Comparison of ENCODE assay signal across 8 mouse cellular contexts in the genomic region with DNA sequence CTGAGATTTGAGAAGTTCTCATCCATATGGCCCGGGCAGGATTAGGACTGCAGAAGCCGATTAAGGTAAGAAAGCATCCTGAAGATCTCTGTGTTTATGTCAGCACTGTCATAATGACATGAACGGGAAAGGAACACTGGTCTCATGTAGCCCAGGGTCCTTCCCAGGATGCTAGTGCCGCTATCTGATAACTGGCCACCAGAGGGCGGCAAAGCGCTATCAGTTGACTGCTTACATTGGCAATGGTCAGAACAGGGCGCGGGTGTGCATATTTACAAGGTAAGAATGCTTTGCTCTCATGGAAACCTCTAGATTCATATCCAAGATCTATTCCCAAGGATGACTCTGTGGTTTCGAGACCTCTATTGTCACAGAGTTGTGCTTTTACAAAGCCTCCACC. TPM values are rescaled to one million over a fixed set of nuclear protein-coding genes. Genes with fewer than 3 reads are reported as not detected.
DNase-seq lines count a peak whose midpoint lies in the region; ATAC-seq and TF ChIP-seq lines count a peak whose summit lies in the region.

No protein-coding gene starts in this region.

- no peaks in the 10 kb centered on the region for H3K27me3 ChIP-seq in embryonic facial prominence, embryonic 14.5 days (replicated peaks; ENCODE audit: control insufficient read depth, insufficient read depth, low read length)
- no peaks in the 10 kb centered on the region for H3K27me3 ChIP-seq in heart, embryonic 10.5 days (ENCODE audit: insufficient read depth, poor library complexity, severe bottlenecking)
- no peaks in the 10 kb centered on the region for H3K27me3 ChIP-seq in liver, embryonic 14.5 days (ENCODE audit: control insufficient read depth, insufficient read depth, low read length)
- H3K27me3 ChIP-seq in neural tube, embryonic 14.5 days (ENCODE audit: control insufficient read depth, insufficient read depth, low read length): no peaks in the 10 kb centered on the region

- no peaks in the 10 kb centered on the region for H3K4me1 ChIP-seq in embryonic facial prominence, embryonic 14.5 days (ENCODE audit: control insufficient read depth, insufficient read depth, low read length)
- H3K4me1 ChIP-seq in heart, embryonic 10.5 days: peaks cover 8% of the 10 kb centered on the region; the same call in 1 of the 2 replicates
- no peaks in the 10 kb centered on the region for H3K4me1 ChIP-seq in liver, embryonic 14.5 days (replicated peaks; ENCODE audit: control insufficient read depth in 2 of 2, insufficient read depth in 2 of 2, low read length in 1 of 2)
- H3K4me1 ChIP-seq in neural tube, embryonic 14.5 days (ENCODE audit: control insufficient read depth, insufficient read depth, low read length): no peaks in the 10 kb centered on the region

- peak; percentile 53; the same call in 1 of the 2 replicates for ATAC-seq in embryonic facial prominence, embryonic 14.5 days (ENCODE audit: low read depth)
- no peak for ATAC-seq in liver, embryonic 14.5 days (ENCODE audit: insufficient read depth)
- peak; percentile 88 for ATAC-seq in neural tube, embryonic 14.5 days (ENCODE audit: low read depth)

- no peak overlapping the region for H3K4me2 ChIP-seq in embryonic facial prominence, embryonic 14.5 days (ENCODE audit: low read depth, low read length)
- H3K4me2 ChIP-seq in liver, embryonic 14.5 days (ENCODE audit: low read depth): no peak overlapping the region
- H3K4me2 ChIP-seq in neural tube, embryonic 14.5 days (ENCODE audit: low read depth, low read length): no peak overlapping the region

- DNase-seq in A20 (ENCODE audit: low read depth, low spot score): peak; percentile 26
- peak; percentile 85 for DNase-seq in adrenal gland, postnatal 36 days
- DNase-seq in embryonic facial prominence, embryonic 14.5 days (ENCODE audit: low spot score): peak; percentile 87
- peak; percentile 87 for DNase-seq in heart, embryonic 10.5 days (ENCODE audit: low spot score)
- peak; percentile 83 for DNase-seq in kidney, postnatal 14 days
- peak in 2 of 3 experiments; percentile 2 to 9 for DNase-seq in liver, embryonic 14.5 days (ENCODE audit: low read depth in 3 of 3, low spot score in 3 of 3)
- DNase-seq in thymus, adult 18-20 months: peak; percentile 9 to 23

- peak; percentile 92 for TF ChIP-seq CTCF in liver, embryonic 14.5 days (IDR thresholded peaks at IDR 0.05; ENCODE audit: low read depth)

- no peak overlapping the region for H3K9ac ChIP-seq in embryonic facial prominence, embryonic 14.5 days (ENCODE audit: low read depth, low read length)
- H3K9ac ChIP-seq in liver, embryonic 14.5 days (replicated peaks): no peak overlapping the region
- H3K9ac ChIP-seq in neural tube, embryonic 14.5 days (replicated peaks; ENCODE audit: low read depth, low read length): no peak overlapping the region

- no peak for TF ChIP-seq EP300 in liver, embryonic 14.5 days (IDR thresholded peaks at IDR 0.05; ENCODE audit: low read depth)

- no peaks in the 10 kb centered on the region for H3K9me3 ChIP-seq in embryonic facial prominence, embryonic 14.5 days (ENCODE audit: control insufficient read depth, low read length)
- no peaks in the 10 kb centered on the region for H3K9me3 ChIP-seq in heart, embryonic 10.5 days
- H3K9me3 ChIP-seq in liver, embryonic 14.5 days (ENCODE audit: control insufficient read depth, low read length): no peaks in the 10 kb centered on the region
- no peaks in the 10 kb centered on the region for H3K9me3 ChIP-seq in neural tube, embryonic 14.5 days (ENCODE audit: control insufficient read depth, low read length)

- WGBS in embryonic facial prominence, embryonic 14.5 days: 8% methylated on average over 9 of the region's 9 CpGs
- WGBS in heart, embryonic 10.5 days: 8% methylated on average over 9 of the region's 9 CpGs
- 10% methylated on average over 9 of the region's 9 CpGs for WGBS in liver, embryonic 14.5 days (ENCODE audit: insufficient replicate concordance)
- WGBS in neural tube, embryonic 14.5 days: 14% methylated on average over 9 of the region's 9 CpGs

- H3K27ac ChIP-seq in embryonic facial prominence, embryonic 14.5 days (replicated peaks; ENCODE audit: low read depth, low read length): no peak overlapping the region
- no peak overlapping the region for H3K27ac ChIP-seq in heart, embryonic 10.5 days
- H3K27ac ChIP-seq in liver, embryonic 14.5 days: no peak overlapping the region
- H3K27ac ChIP-seq in neural tube, embryonic 14.5 days (ENCODE audit: low read depth, low read length): no peak overlapping the region

- no peaks in the 10 kb centered on the region for H3K36me3 ChIP-seq in embryonic facial prominence, embryonic 14.5 days (ENCODE audit: control insufficient read depth, insufficient read depth, low read length)
- H3K36me3 ChIP-seq in heart, embryonic 10.5 days: no peaks in the 10 kb centered on the region
- H3K36me3 ChIP-seq in liver, embryonic 14.5 days (replicated peaks; ENCODE audit: control insufficient read depth, insufficient read depth, low read depth): no peaks in the 10 kb centered on the region
- no peaks in the 10 kb centered on the region for H3K36me3 ChIP-seq in neural tube, embryonic 14.5 days (ENCODE audit: control insufficient read depth, insufficient read depth, low read length)

- no peak overlapping the region for H3K4me3 ChIP-seq in embryonic facial prominence, embryonic 14.5 days (ENCODE audit: low read depth, low read length)
- no peak overlapping the region for H3K4me3 ChIP-seq in heart, embryonic 10.5 days
- no peak overlapping the region for H3K4me3 ChIP-seq in liver, embryonic 14.5 days (ENCODE audit: insufficient read depth in 1 of 2, low read depth in 2 of 2, low read length in 2 of 2)
- no peak overlapping the region for H3K4me3 ChIP-seq in neural tube, embryonic 14.5 days (ENCODE audit: low read depth, low read length)

RNA-seq across cellular contexts. Expression of gene Ces1a, which starts 36.6 kb away (rescaled TPM):
- total RNA-seq in adrenal gland, postnatal 36 days (2021): not detected
- not detected in 2 replicates for polyA plus RNA-seq in embryonic facial prominence, embryonic 14.5 days (2014; fragmentation: Nextera tagmentation; extraction: Ambion mirVana)
- 0.16 TPM in 1 of 2 replicates, not detected in the other for polyA plus RNA-seq in heart, embryonic 10.5 days (2016; fragmentation: Nextera tagmentation; extraction: Ambion mirVana)
- polyA plus RNA-seq in liver, embryonic 14.5 days (2012; rRNA removed): not detected in 2 replicates
- polyA plus RNA-seq in liver, embryonic 14.5 days (2014; fragmentation: Nextera tagmentation; extraction: Ambion mirVana): not detected in 2 replicates
- not detected in 2 replicates for polyA plus RNA-seq in neural tube, embryonic 14.5 days (2014; fragmentation: Nextera tagmentation; extraction: Ambion mirVana)

RNA-seq across cellular contexts. Expression of gene Slc6a2, which starts 51.6 kb away (rescaled TPM):
- 10 to 100 TPM in 1 of 2 experiments, 1 to 10 TPM in 1; 9.9 to 13.1 TPM for total RNA-seq in adrenal gland, postnatal 36 days (2021)
- 1.00 and 1.7 TPM in 2 replicates for polyA plus RNA-seq in embryonic facial prominence, embryonic 14.5 days (2014; fragmentation: Nextera tagmentation; extraction: Ambion mirVana)
- polyA plus RNA-seq in heart, embryonic 10.5 days (2016; fragmentation: Nextera tagmentation; extraction: Ambion mirVana): 0.05 and 0.11 TPM in 2 replicates
- under 0.01 TPM in 1 of 2 replicates, not detected in the other for polyA plus RNA-seq in liver, embryonic 14.5 days (2012; rRNA removed)
- not detected in 2 replicates for polyA plus RNA-seq in liver, embryonic 14.5 days (2014; fragmentation: Nextera tagmentation; extraction: Ambion mirVana)
- polyA plus RNA-seq in neural tube, embryonic 14.5 days (2014; fragmentation: Nextera tagmentation; extraction: Ambion mirVana): 0.05 TPM in 1 of 2 replicates, not detected in the other

Comparison
In these comparisons a context has a peak if more than half of its experiments do, and no peak if none do; other contexts are left out.
1. DNase-seq: peak in every context shown above with its lines; median percentile 87 in embryonic facial prominence, embryonic 14.5 days; 87 in heart, embryonic 10.5 days; 85 in adrenal gland, postnatal 36 days; 83 in kidney, postnatal 14 days; 26 in A20; 16 in thymus, adult 18-20 months; 6 in liver, embryonic 14.5 days.